Mouse (Mus musculus): ENCODE measurements at regions not wholly inside any gene's neighbourhood (a gene's known extent, or its start where the extent isn't known, plus 50 kb on each side); places are given as distances from the start of the nearest gene placed in this dataset.
A peak's percentile ranks its signal among the peaks of the same experiment; 100 is the strongest.

DNA sequence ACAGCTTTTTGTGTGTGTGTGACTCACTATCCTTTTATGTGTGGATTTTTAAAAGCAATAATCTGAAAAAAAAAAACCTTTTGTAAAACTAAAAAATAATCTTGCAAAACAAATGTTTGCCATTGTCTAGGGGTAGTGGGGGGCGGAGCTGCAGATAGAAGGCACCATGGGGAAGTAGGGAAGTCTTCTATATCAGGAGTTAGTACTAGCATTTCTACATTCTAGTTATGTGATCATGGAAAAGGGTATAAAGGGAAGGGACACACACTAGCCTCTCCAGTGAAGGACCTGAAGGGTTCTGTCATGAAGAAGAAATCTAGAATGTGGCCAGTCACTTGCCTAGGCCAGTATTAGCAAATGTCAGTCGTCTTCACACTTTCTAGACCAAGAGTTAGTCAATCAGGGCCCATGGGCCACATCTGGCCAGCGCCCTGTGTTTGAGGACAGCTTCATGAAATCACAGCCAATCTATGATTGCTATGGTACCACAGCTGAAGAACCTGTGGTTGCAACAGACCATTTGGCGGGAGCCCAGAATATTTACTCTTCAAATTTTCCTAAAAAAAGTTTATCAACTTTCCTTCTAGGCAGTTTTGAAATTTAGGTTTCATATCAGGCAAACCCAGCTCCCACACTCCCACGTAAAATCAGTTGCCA lies 101.9 kb upstream of the Cpeb2 start:
- DNase-seq (ENCODE audit: extremely low spot score, low spot score), result no peak

DNA sequence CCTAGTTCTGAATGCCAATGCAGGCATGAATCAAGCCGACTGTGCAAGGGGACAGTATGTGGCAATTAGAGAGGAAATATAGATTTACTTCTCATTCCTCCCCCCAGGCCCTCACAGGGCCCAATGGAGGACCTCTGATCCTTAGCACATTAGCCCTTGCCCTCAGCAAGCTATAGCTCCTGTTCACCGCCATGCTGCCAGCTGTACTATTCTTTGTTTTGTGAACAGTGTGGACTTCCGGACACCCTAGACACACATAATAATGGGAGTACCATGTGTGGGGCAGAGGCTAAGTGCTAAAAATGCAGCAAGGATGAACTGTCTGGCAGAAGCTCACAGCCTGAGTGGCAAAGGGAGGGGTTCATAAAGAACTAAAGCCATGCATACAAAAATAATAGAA lies 99.3 kb upstream of the Cpeb2 start:
- DNase-seq (ENCODE audit: extremely low spot score, low spot score), result no peak

DNA sequence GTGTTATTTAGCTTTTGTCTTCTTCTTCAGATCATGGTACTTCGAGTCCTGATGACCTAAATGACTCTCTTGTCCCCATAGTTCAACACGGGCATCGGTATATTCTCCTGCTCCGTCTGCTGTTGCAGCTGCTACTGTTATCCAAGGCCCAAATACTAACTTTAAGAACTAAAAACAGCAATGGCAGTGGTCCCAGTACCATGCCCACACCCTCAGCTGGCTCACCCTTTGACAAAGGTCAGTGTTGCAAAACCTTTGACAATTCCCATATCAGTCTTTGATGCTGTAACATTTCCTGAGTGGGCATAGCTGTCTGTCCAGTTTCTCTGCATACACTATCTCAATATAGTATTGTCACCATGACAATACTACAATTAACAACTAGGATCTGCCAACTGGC lies 96.8 kb upstream of the Cpeb2 start:
- no peak for DNase-seq (ENCODE audit: extremely low spot score, low spot score)

DNA sequence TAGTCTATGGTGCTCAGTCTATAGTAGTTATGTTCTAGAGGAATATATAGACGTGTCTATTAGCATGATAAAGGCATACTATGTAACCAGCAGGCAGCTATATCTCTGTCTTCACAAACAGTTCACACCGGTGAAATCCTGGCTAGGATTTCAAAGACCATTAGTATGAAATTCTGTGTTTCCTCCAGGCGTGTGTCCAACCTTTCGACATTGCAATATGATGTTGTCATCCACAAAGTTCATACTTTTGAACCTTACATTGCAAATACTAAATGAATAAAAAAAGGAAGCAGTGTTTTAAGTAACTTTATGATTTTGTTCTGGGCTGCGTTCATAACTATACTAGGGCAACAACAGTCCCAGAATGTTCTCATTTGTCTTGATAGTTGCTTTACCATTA lies 95.2 kb upstream of the Cpeb2 start:
- no peak for DNase-seq (ENCODE audit: extremely low spot score, low spot score)

DNA sequence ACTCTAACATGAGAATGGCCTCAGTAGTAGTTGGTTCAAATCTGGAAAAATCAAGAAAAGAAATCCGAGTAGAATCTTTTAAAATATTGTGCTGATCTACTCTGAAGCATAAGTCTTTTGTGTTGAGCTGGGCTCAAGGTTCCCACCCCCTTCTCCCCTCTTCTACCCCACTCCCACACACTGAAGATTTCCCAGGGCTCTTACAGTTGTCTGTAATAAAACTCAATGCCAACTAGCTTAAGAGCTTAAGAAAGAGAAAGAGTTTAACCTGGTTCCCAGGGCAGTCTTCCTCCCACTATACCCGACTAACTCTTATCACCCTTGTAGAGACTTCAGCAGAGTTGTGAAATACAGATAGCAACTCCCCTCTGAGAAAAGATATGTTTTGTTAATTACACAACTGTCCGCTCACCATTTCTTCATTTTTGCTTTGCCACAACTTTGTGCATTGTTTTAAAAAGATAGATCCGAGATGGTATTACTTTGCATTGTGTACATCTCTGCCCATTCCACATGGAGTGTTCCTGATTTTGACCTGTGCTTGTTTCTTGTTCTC lies 94.0 kb upstream of the Cpeb2 start:
- DNase-seq (ENCODE audit: extremely low spot score, low spot score), result no peak

DNA sequence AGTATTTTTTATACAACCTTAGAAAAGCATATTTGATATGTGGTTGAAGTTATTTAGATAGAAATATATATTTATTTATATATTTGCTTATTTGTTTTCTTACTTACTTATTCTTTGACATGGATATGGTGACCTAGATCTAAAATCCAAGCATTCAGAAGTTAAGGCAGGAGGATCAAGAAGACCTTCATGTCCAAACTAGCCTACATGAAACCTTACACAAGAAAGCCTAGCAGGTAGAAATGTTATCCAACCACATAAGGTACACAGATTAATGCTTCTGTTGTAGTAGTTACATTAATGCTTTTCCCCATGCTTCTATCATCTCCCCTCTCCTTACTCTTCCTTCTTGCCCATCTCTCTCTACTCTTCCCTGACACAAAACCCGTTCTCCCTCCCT lies 93.2 kb upstream of the Cpeb2 start:
- no peak for DNase-seq (ENCODE audit: extremely low spot score, low spot score)

DNA sequence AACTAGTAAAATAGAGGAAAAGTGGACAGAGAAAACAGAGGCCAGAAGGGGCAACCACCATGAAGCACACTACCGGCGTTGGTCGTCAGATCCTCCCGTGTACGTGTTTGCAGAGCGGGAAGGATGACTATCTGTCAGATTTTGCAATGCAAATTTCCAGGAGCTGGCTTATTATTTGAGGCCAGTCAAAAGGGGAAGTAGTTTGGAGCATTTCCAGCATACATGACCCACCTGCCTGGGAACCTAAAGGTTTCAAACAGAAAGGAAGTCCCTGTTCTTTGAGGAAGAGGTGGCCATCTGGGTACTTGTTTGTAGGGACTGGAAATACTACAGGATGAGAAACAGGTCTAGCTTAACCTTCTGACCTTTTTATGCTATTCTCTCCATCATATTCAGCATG lies 87.0 kb upstream of the Cpeb2 start:
- no peak for DNase-seq (ENCODE audit: extremely low spot score, low spot score)

DNA sequence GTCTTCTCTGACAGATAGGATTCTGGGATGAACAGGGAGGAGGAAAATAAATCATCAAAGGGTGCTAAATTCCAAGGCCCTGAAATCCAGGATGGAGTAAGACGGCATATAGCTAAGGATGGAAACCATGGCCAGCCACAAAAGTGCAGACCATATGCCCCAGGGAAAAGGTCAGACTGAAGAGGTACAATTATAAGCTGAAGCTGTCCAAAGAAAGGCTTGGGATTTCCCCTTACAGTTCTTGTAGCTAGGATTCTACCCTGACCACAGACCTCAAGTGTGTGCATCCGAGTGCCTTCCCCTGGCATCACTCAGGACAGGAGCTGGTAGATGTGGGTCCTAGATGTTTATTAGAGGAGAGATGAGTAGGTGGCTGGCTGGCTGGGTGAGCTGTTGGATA lies 86.0 kb upstream of the Cpeb2 start:
- no peak for DNase-seq (ENCODE audit: extremely low spot score, low spot score)

DNA sequence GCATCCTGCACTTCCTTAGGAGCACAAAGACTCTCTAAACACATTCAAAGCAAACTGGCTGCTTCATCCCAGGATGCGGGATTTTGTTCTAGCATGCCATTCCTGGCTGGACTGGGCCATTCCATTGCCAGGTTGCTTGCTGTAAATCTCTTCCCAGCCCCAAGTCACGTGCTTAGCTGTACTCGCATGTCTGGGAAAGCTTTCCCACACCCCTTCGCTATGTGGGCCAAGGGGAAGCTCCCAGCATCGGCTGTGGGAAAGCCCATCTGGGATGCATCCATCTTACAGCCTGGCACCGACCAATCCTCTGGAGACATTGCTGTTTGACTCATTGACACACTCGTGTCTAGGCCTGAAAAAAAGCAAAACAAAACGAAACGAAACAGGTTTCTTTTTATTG lies 84.5 kb upstream of the Cpeb2 start:
- DNase-seq (ENCODE audit: extremely low spot score, low spot score), result peak; percentile 21

DNA sequence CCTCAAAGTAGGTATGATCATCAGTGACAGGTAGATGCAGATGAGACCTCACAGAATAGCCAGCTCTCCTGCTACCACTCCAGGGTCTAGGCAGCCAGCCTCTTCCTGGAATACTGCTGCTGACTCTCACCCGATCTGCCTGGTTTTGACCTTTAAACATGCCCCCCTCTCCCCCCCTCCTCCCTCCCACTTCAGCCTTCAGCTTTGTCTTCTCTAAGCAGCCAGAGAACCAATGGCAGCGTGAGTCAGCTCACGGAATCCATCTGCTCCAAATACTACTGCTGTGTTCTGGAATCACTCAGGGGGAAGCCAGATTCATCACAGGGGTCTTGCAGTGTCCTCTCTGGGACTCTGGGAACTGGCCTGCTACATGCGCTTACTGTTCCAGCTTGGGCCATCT lies 83.4 kb upstream of the Cpeb2 start:
- peak; percentile 26 for DNase-seq (ENCODE audit: extremely low spot score, low spot score)

DNA sequence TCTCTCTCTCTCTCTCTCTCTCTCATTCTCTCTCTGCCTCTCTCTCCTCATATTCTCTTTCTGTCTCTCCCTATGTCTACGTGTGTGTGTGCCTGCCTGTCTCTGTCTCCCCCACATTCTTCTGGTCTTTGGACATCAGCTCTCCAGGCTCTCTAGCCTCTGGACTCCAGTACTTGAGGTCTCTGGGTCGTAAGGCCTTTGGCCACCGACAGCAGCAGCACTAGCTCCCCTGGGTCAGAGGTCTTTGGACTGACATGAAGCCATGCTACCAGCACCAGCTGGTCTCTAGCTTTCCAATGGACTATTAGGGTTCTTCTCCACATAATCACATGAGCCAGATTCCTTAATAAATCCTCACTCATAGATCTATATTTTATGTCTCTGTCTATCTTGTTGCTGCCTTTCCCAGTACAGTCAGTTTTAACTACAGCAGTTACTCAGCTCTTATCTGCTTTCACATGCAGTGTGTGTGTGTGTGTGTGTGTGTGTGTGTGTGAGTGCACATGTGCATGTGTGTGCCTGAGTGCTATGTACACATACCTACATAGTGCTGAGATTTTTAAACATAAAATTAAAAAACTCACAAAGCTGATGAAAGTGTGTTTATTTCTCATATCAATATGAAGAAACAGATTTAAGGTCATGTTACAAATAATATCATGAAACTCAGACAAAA lies 81.7 kb upstream of the Cpeb2 start:
- DNase-seq (ENCODE audit: extremely low spot score, low spot score), result no peak

DNA sequence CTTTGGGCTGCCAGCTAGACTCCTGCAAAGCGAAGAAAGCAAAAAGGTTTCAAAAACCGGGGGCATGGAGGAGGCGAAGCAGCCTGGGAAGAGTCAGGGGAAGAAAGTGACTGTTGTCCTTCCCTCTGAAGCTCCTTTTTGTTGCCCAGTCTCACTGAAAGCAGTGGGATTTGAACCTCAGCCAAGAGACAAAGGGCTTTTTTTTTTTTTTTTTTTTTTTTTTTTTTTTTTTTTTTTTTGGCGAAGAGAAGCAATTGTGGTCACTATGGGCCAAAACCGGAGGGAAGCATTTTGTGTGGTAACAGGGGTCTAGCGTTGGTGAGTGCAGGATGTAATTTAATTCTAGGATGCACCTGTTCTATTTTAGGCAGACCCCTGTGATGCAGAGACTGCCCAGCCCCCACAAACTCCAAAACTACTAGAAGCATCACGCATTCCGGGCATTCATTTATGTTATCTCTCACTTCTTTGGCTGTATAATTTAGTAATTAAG lies 80.8 kb upstream of the Cpeb2 start:
- DNase-seq (ENCODE audit: extremely low spot score, low spot score), result no peak

DNA sequence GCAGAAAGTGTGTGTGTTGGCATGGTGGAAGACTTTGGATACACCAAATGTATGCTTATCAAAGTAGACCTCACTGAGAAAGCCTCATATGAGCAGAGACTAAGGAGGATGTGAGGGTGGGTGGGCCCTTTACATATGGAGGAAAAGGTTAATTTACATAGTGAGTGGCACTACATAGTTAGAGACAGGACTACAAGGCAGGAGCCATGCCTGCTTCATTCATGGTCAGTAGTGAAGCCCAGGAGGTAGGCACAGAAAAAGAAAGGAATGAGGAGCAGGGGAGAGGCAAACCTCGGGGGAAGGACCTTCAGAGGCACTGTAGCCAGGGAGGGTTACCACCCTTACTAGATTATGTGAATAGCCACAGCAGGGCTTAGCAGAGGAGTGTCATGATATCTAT lies 80.1 kb upstream of the Cpeb2 start:
- no peak for DNase-seq (ENCODE audit: extremely low spot score, low spot score)

DNA sequence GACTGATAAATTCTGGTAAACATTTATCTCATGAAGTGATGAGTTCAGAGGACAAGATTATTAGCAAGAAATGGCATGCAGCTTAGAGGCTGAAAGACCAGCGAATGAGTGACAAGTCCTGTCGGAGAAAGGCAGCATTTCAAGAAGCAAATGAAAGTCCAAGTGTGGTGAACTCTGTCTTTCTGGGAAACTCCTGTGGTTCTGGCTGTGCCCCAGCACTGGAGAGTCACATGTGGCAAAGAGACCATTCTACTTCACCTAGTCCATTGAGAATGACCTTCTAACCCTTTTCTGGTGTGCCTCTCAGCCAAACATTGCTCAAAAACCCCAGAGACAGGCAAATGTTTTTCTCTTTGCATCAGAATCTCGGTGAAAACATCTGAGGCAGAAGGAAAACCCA lies 76.2 kb upstream of the Cpeb2 start:
- DNase-seq (ENCODE audit: extremely low spot score, low spot score), result no peak

DNA sequence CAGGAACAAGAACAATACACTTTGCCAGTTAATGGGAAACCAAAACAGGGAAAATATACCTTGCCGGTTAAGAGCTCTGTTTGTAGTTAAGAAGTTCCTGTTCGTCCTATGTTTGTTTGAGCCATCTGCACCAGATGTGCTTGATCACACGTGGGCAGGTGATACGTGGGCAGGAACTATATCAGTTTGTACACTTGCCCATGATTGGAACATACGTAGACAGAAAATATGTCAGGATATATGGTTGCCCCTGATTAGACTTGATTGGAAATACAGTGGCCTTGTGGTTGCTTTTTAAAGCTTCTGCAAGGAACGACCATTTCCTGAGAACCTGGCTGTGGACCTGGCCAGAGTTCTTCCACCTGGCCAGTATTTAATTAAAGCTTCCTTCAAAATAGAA lies 72.8 kb upstream of the Cpeb2 start:
- no peak for DNase-seq (ENCODE audit: extremely low spot score, low spot score)

DNA sequence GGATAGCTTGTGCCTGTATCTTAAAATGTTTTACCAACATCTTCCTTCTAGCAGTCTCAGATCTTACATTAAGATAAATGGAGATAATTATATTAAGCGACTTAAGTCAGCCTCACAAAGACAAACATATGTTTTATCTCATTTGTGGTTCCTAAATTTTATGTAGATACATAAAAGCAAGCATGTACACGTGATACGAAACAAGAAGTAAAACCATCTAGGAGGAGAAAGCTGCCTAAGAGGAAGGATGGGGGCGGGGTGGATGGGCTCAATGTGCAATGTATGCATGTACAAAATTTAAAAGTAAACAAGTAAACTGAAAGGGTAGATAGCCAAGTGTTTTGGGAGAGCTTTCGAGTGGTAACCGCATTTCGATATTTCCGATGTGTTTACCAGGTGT lies 51.5 kb upstream of the Cpeb2 start:
- DNase-seq (ENCODE audit: extremely low spot score, low spot score), result no peak
